Mouse (Mus musculus) liver, embryonic 14.5 days (tissue): ENCODE measurements around the gene Mrpl35.

ENCODE experiments used
- CTCF ChIP-seq: IDR thresholded peaks from 2 replicates; pipeline ENCODE4 v1.5.1; 2016; ENCODE audit warnings: antibody characterized with exemption, low read depth, control low read depth
- EP300 ChIP-seq: IDR thresholded peaks from 2 replicates; pipeline ENCODE4 v1.6.1; 2016; ENCODE audit warnings: antibody characterized with exemption, low read depth

GRCm38 (mm10) chr6:71823961-71824360 is 2.8 kb downstream of the Mrpl35 start:
- TF ChIP-seq CTCF (no peak), EP300 (no peak)
